ENCODE assay signal across 10 mouse cellular contexts in the genomic region with DNA sequence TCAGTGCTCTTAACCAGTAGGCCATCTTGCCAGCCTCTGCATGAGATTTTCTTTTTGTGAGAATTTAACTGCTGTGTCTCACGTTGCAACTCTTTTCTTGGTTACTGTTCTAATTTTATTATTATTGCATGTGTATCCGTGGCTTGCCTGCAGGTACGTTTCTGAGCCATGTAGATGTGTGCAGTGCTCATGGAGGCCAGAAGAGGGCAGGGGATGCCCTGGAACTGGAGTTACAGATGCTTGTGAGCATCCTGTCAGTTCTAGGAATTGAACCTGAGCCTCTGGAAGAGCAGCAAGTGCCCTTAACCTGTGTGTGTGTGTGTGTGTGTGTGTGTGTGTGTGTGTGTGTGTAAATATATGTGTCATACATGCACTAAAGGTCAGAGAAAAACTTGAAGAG. TPM values are rescaled to one million over a fixed set of nuclear protein-coding genes. Genes with fewer than 3 reads are reported as not detected.
A peak's percentile ranks its signal among the peaks of the same experiment; 100 is the strongest.
DNase-seq lines count a peak whose midpoint lies in the region; ATAC-seq and TF ChIP-seq lines count a peak whose summit lies in the region.
"Had no signal": no experiment of that assay in that cellular context is flagged by ENCODE, and none has a peak within 500 bp of the region (broad histone marks: within the 10 kb centered on the region; RNA-seq: fewer than 3 reads in every experiment).

No protein-coding gene starts in this region.

- H3K4me3 ChIP-seq in lung, postnatal 0 days (ENCODE audit: low read depth, low read length), result no peak overlapping the region
- H3K4me3 ChIP-seq in lung, adult 2 months (replicated peaks; ENCODE audit: extremely low read depth, low read depth, low read length), result no peak overlapping the region
- H3K4me3 ChIP-seq in stomach, postnatal 0 days (ENCODE audit: low read depth, low read length), result no peak overlapping the region
- H3K4me3 ChIP-seq: heart, embryonic 15.5 days; megakaryocyte, embryonic 14.5 days had no signal

- H3K4me2 ChIP-seq in lung, postnatal 0 days (replicated peaks; ENCODE audit: low read depth, low read length), result no peak overlapping the region
- H3K4me2 ChIP-seq in stomach, postnatal 0 days (replicated peaks; ENCODE audit: low read depth), result no peak overlapping the region
- H3K4me2 ChIP-seq: heart, embryonic 15.5 days had no signal

- no peaks in the 10 kb centered on the region for H3K4me1 ChIP-seq in lung, postnatal 0 days (ENCODE audit: insufficient read depth, low read depth, low read length)
- H3K4me1 ChIP-seq in lung, adult 2 months (ENCODE audit: control insufficient read depth, insufficient read depth, low read length), result no peaks in the 10 kb centered on the region
- no peaks in the 10 kb centered on the region for H3K4me1 ChIP-seq in stomach, postnatal 0 days (replicated peaks; ENCODE audit: control insufficient read depth, insufficient read depth)
- H3K4me1 ChIP-seq: heart, embryonic 15.5 days had no signal

- peak; percentile 53 for TF ChIP-seq CTCF in lung, postnatal 0 days (IDR thresholded peaks at IDR 0.05)
- TF ChIP-seq CTCF in lung, adult 2 months (IDR thresholded peaks at IDR 0.05; ENCODE audit: insufficient read depth, low read length), result no peak
- peak; percentile 65 for TF ChIP-seq CTCF in stomach, postnatal 0 days (IDR thresholded peaks at IDR 0.05; ENCODE audit: low read depth)

- H3K9me3 ChIP-seq in lung, postnatal 0 days (ENCODE audit: low read length), result no peaks in the 10 kb centered on the region
- no peaks in the 10 kb centered on the region for H3K9me3 ChIP-seq in stomach, postnatal 0 days (ENCODE audit: control insufficient read depth, low read length)
- H3K9me3 ChIP-seq: heart, embryonic 15.5 days; megakaryocyte, embryonic 14.5 days had no signal

- H3K27me3 ChIP-seq in lung, postnatal 0 days (replicated peaks; ENCODE audit: insufficient read depth, low read length), result no peaks in the 10 kb centered on the region
- no peaks in the 10 kb centered on the region for H3K27me3 ChIP-seq in stomach, postnatal 0 days (ENCODE audit: control insufficient read depth, insufficient read depth, low read length)
- H3K27me3 ChIP-seq: heart, embryonic 15.5 days had no signal

- no peak for TF ChIP-seq EP300 in lung, postnatal 0 days (IDR thresholded peaks at IDR 0.05)
- TF ChIP-seq EP300 in stomach, postnatal 0 days (optimal IDR thresholded peaks at IDR 0.05), result no peak

- no peak overlapping the region for H3K27ac ChIP-seq in lung, postnatal 0 days (ENCODE audit: low read length)
- no peak overlapping the region for H3K27ac ChIP-seq in stomach, postnatal 0 days (replicated peaks)
- H3K27ac ChIP-seq: heart, embryonic 15.5 days had no signal

- DNase-seq in heart, postnatal 4 days, result peak; percentile 23
- DNase-seq in heart, postnatal 25 days (ENCODE audit: low spot score), result no peak
- DNase-seq in lung, postnatal 0 days (ENCODE audit: low spot score), result no peak
- DNase-seq in lung, adult 2 months, result no peak
- DNase-seq in ZHBTc4 (ENCODE audit: low read depth, low spot score), result peak; percentile 76
- no peak for DNase-seq in stomach, postnatal 0 days (ENCODE audit: low spot score)
- no peak for DNase-seq in layer of hippocampus, postnatal 36 days
- no peak for DNase-seq in frontal cortex, postnatal 14 days (ENCODE audit: low spot score in 2 of 2)

- H3K9ac ChIP-seq in lung, postnatal 0 days (replicated peaks; ENCODE audit: low read depth), result no peak overlapping the region
- H3K9ac ChIP-seq in stomach, postnatal 0 days (ENCODE audit: low read length), result no peak overlapping the region
- H3K9ac ChIP-seq: heart, embryonic 15.5 days had no signal

- H3K36me3 ChIP-seq in lung, postnatal 0 days (ENCODE audit: insufficient read depth, low read length), result no peaks in the 10 kb centered on the region
- H3K36me3 ChIP-seq in stomach, postnatal 0 days (ENCODE audit: control insufficient read depth, insufficient read depth, low read length), result no peaks in the 10 kb centered on the region
- H3K36me3 ChIP-seq: heart, embryonic 15.5 days had no signal

- no peak for TF ChIP-seq POLR2A in lung, adult 2 months (IDR thresholded peaks at IDR 0.05; ENCODE audit: borderline replicate concordance, extremely low read depth, low read depth, low read length)

- intact Hi-C loops in heart, postnatal 25 days (cut with DNase I), result no loop called here

- WGBS in lung, postnatal 0 days, result 32% methylated on average over 3 of the region's 3 CpGs
- 20% methylated on average over 3 of the region's 3 CpGs for WGBS in lung, adult 2 months
- WGBS in stomach, postnatal 0 days, result 24% methylated on average over 3 of the region's 3 CpGs

- no peak for ATAC-seq in lung, postnatal 0 days
- no peak for ATAC-seq in stomach, postnatal 0 days (ENCODE audit: low FRiP score, low TSS enrichment)

RNA-seq across cellular contexts. Expression of a gene that starts 28.0 kb away (rescaled TPM):
- total RNA-seq in heart, postnatal 4 days (2021), result 10 to 100 TPM; 21.8 to 23.2 TPM
- 10 to 100 TPM; 21.2 to 22.8 TPM for total RNA-seq in heart, postnatal 25 days (2021)
- polyA plus RNA-seq in lung, postnatal 0 days (2015; fragmentation: Nextera tagmentation; extraction: Ambion mirVana), result 20.4 and 22.8 TPM in 2 replicates
- 4.3 and 5.0 TPM in 2 replicates for polyA plus RNA-seq in lung, adult 2 months (2012; rRNA removed)
- 19.0 and 20.8 TPM in 2 replicates for polyA plus RNA-seq in stomach, postnatal 0 days (2015; fragmentation: Nextera tagmentation; extraction: Ambion mirVana)
- 10 to 100 TPM; 36.4 to 39.7 TPM for total RNA-seq in layer of hippocampus, postnatal 36 days (2021)

RNA-seq across cellular contexts. Expression of a gene that starts 35.7 kb away (rescaled TPM):
- total RNA-seq in heart, postnatal 4 days (2021), result 1 to 10 TPM; 6.9 TPM
- 1 to 10 TPM; 3.8 to 4.1 TPM for total RNA-seq in heart, postnatal 25 days (2021)
- 0.78 and 1.8 TPM in 2 replicates for polyA plus RNA-seq in lung, postnatal 0 days (2015; fragmentation: Nextera tagmentation; extraction: Ambion mirVana)
- polyA plus RNA-seq in lung, adult 2 months (2012; rRNA removed), result 3.3 and 3.6 TPM in 2 replicates
- polyA plus RNA-seq in stomach, postnatal 0 days (2015; fragmentation: Nextera tagmentation; extraction: Ambion mirVana), result 1.8 and 2.0 TPM in 2 replicates
- total RNA-seq in layer of hippocampus, postnatal 36 days (2021), result 100 to 1,000 TPM; 188 to 201 TPM

Comparison
In these comparisons a context has a peak if more than half of its experiments do, and no peak if none do; other contexts are left out.
1. DNase-seq: peak in heart, postnatal 4 days (single experiment) and ZHBTc4 (single experiment); none in heart, postnatal 25 days (single experiment), lung, postnatal 0 days (single experiment), lung, adult 2 months (single experiment), stomach, postnatal 0 days (single experiment), layer of hippocampus, postnatal 36 days (0 of 2) and frontal cortex, postnatal 14 days (0 of 2).
2. RNA of a gene that starts 35.7 kb away (total RNA-seq): 188 to 201 TPM in layer of hippocampus, postnatal 36 days; 6.9 TPM in heart, postnatal 4 days and 3.8 to 4.1 TPM in heart, postnatal 25 days; every median in the first group is over 10 times any median in the second.